Mouse (Mus musculus): ENCODE results near the gene Usp36.
"Not testable (repeated sequence)": the region's sequence is repeated elsewhere in the genome, so short reads cannot be mapped to it uniquely, and the experiment has no call there.

The Usp36 gene

GRCm38 (mm10) chr11:118316231-118316806 lies 26.3 kb upstream of the Usp36 start:
- ChIA-PET CTCF (interaction anchor here in 1 of 4 experiments (0.6 kb wide), 1 partner anchor 72 kb away, joined by 4 read pairs; no protein-coding TSS in a partner anchor), POLR2A (no interaction called here)

- ChIA-PET CTCF (no interaction called here), POLR2A (interaction anchor here in 1 of 4 experiments (1.1 kb wide), 1 partner anchor 14 kb away, joined by 3 read pairs; no protein-coding TSS in a partner anchor)
Measured at GRCm38 (mm10) chr11:118312132-118312723, 22.2 kb upstream of the Usp36 start.

GRCm38 (mm10) chr11:118307962-118308361 lies 17.9 kb upstream of the Usp36 start:
- POLR2A ChIA-PET: interaction anchor here in 1 of 4 experiments (1.3 kb wide), 1 partner anchor 18 kb away, joined by 7 read pairs; the partner anchor contains the start of gene Usp36
- CTCF ChIA-PET: not testable (repeated sequence)

GRCm38 (mm10) chr11:118303959-118304358 lies 13.9 kb upstream of the Usp36 start:
- CTCF ChIA-PET: not testable (repeated sequence)
- POLR2A ChIA-PET: interaction anchor here in 1 of 4 experiments (1.5 kb wide), 1 partner anchor 14 kb away, joined by 4 read pairs; the partner anchor contains the start of gene Usp36

GRCm38 (mm10) chr11:118298810-118299209 lies 8.8 kb upstream of the Usp36 start:
- POLR2A ChIA-PET: interaction anchor here (0.6 to 3.7 kb wide), 6 partner anchors 9 to 479 kb away, joined by 3 to 34 read pairs (median 6); partner anchors contain the start of gene Usp36 (in 3 of the 4)
- CTCF ChIA-PET: interaction anchor here in 2 of 4 experiments (0.5 to 0.7 kb wide), 2 partner anchors 46 to 109 kb away, joined by 3 read pairs; no protein-coding TSS in a partner anchor

- CTCF ChIA-PET: interaction anchor here in 1 of 4 experiments (0.6 kb wide), 1 partner anchor 428 kb away, joined by 6 read pairs; no protein-coding TSS in a partner anchor
Measured at GRCm38 (mm10) chr11:118297967-118298366, 7.9 kb upstream of the Usp36 start.

GRCm38 (mm10) chr11:118295026-118295425 lies 5.0 kb upstream of the Usp36 start:
- ChIA-PET POLR2A (interaction anchor here in 2 of 4 experiments (0.6 kb wide), 2 partner anchors 73 to 436 kb away, joined by 3 to 7 read pairs; no protein-coding TSS in a partner anchor), CTCF (no interaction called here)

More at GRCm38 (mm10) chr11:118297967-118298366, 7.9 kb upstream of the Usp36 start:
- POLR2A ChIA-PET: interaction anchor here in 3 of 4 experiments (1.4 to 3.7 kb wide), 3 partner anchors 8 kb away, joined by 6 to 34 read pairs (median 7); partner anchors contain the start of gene Usp36 (in 3 of the 3)

GRCm38 (mm10) chr11:118292671-118293070 lies 2.6 kb upstream of the Usp36 start:
- ChIA-PET POLR2A (interaction anchor here in 2 of 4 experiments (0.6 to 1.1 kb wide), 2 partner anchors 10 to 108 kb away, joined by 3 read pairs; no protein-coding TSS in a partner anchor), CTCF (no interaction called here)

- CTCF ChIA-PET: interaction anchor here in 3 of 4 experiments (0.5 to 2.1 kb wide), 8 partner anchors 10 to 652 kb away, joined by 3 to 6 read pairs (median 4); partner anchors contain the start of gene Cyth1 (in 1 of the 3)
- POLR2A ChIA-PET: interaction anchor here in 3 of 4 experiments (0.7 to 2.5 kb wide), 52 partner anchors 9 to 1349 kb away, joined by 3 to 36 read pairs (median 5); partner anchors contain the start of genes Cyth1 (in 2 of the 3), Tnrc6c (in 2 of the 3), Birc5 (in 1 of the 3) and Cant1 (in 1 of the 3)
Measured at GRCm38 (mm10) chr11:118289562-118289961, 482 bp downstream of the Usp36 start.

- ChIA-PET POLR2A (interaction anchor here in 3 of 4 experiments (0.6 to 2.5 kb wide), 27 partner anchors 9 to 1349 kb away, joined by 3 to 36 read pairs (median 6); partner anchors contain the start of genes Cant1 (in 1 of the 3), Cep295nl (in 1 of the 3), Cyth1 (in 1 of the 3) and Tnrc6c (in 1 of the 3)), CTCF (interaction anchor here in 3 of 4 experiments (0.6 to 2.1 kb wide), 4 partner anchors 10 to 653 kb away, joined by 3 to 6 read pairs (median 4); no protein-coding TSS in a partner anchor)
Measured at GRCm38 (mm10) chr11:118289037-118289511, 970 bp downstream of the Usp36 start.

GRCm38 (mm10) chr11:118287573-118287972 lies 2.5 kb downstream of the Usp36 start:
- POLR2A ChIA-PET: interaction anchor here in 2 of 4 experiments (0.6 to 3.5 kb wide), 4 partner anchors 11 to 409 kb away, joined by 3 to 18 read pairs (median 3); no protein-coding TSS in a partner anchor
- CTCF ChIA-PET: interaction anchor here in 1 of 4 experiments (0.6 kb wide), 1 partner anchor 122 kb away, joined by 5 read pairs; no protein-coding TSS in a partner anchor

GRCm38 (mm10) chr11:118286434-118286833 lies 3.6 kb downstream of the Usp36 start:
- POLR2A ChIA-PET: interaction anchor here in 3 of 4 experiments (0.5 to 3.5 kb wide), 6 partner anchors 10 to 435 kb away, joined by 3 to 18 read pairs (median 4); partner anchors contain the start of gene Cyth1 (in 1 of the 3)
- CTCF ChIA-PET: no interaction called here

- CTCF ChIA-PET: no interaction called here
- POLR2A ChIA-PET: interaction anchor here in 3 of 4 experiments (0.5 to 3.5 kb wide), 4 partner anchors 9 to 273 kb away, joined by 3 to 18 read pairs (median 6); partner anchors contain the start of gene Cyth1 (in 1 of the 3)
Measured at GRCm38 (mm10) chr11:118285791-118286190, 4.3 kb downstream of the Usp36 start.

- CTCF ChIA-PET: interaction anchor here in 3 of 4 experiments (0.6 to 1.2 kb wide), 5 partner anchors 9 to 955 kb away, joined by 3 to 6 read pairs (median 3); partner anchors contain the start of gene Usp36 (in 1 of the 3)
- POLR2A ChIA-PET: interaction anchor here (0.6 to 3.0 kb wide), 14 partner anchors 9 to 273 kb away, joined by 3 to 19 read pairs (median 4); partner anchors contain the start of gene Usp36 (in 4 of the 4)
Measured at GRCm38 (mm10) chr11:118280218-118280617, 9.8 kb downstream of the Usp36 start.

GRCm38 (mm10) chr11:118276328-118276727 lies 13.7 kb downstream of the Usp36 start:
- ChIA-PET CTCF (interaction anchor here in 2 of 4 experiments (0.6 to 1.5 kb wide), 6 partner anchors 11 to 1839 kb away, joined by 3 to 5 read pairs (median 3); partner anchors contain the start of gene Usp36 (in 1 of the 2)), POLR2A (interaction anchor here in 2 of 4 experiments (0.7 to 2.7 kb wide), 7 partner anchors 8 to 30 kb away, joined by 3 to 18 read pairs (median 4); partner anchors contain the start of genes Cyth1 (in 1 of the 2) and Usp36 (in 1 of the 2))

GRCm38 (mm10) chr11:118275092-118275491 lies 15.0 kb downstream of the Usp36 start:
- CTCF ChIA-PET: interaction anchor here in 1 of 4 experiments (0.6 to 1.5 kb wide), 2 partner anchors 15 to 253 kb away, joined by 4 read pairs; partner anchors contain the start of gene Usp36
- POLR2A ChIA-PET: interaction anchor here in 3 of 4 experiments (0.7 to 2.7 kb wide), 8 partner anchors 11 to 16 kb away, joined by 3 to 18 read pairs (median 6); partner anchors contain the start of gene Usp36 (in 2 of the 3)

GRCm38 (mm10) chr11:118269827-118270226 lies 20.2 kb downstream of the Usp36 start:
- POLR2A ChIA-PET: interaction anchor here in 2 of 4 experiments (0.6 to 1.3 kb wide), 3 partner anchors 11 to 128 kb away, joined by 3 to 6 read pairs (median 5); partner anchors contain the start of gene Usp36 (in 1 of the 2)
- CTCF ChIA-PET: interaction anchor here (0.6 to 1.0 kb wide), 16 partner anchors 9 to 1700 kb away, joined by 3 to 8 read pairs (median 4); partner anchors contain the start of gene Usp36 (in 1 of the 4)
